Mouse (Mus musculus) stomach, embryonic 16.5 days (tissue): ENCODE results near the gene Gm15737. TPM values are rescaled to one million over a fixed set of nuclear protein-coding genes. Genes with fewer than 3 reads are reported as not detected.

Experiments
- ATAC-seq: fragments of 200-750 bp; cut with Nextera tagmentation; 2 replicates; pipeline ENCODE4 v1.8.0; 2017; ENCODE audit warnings: moderate number of reproducible peaks, moderate TSS enrichment; ENCODE audit not compliant: insufficient read depth, low FRiP score
- H3K27ac ChIP-seq: fragments of 300-500 bp; sonication (generic); 2 replicates; pipeline ENCODE4 v1.5.1; 2014; ENCODE audit warnings: low read length
- H3K27me3 ChIP-seq: fragments of 300-500 bp; sonication (generic); 2 replicates; pipeline ENCODE4 v1.6.1; 2014; ENCODE audit warnings: low read length, control low read depth, mixed read lengths; ENCODE audit not compliant: control insufficient read depth, insufficient read depth
- H3K36me3 ChIP-seq: fragments of 300-500 bp; sonication (generic); 2 replicates; pipeline ENCODE4 v1.6.1; 2014; ENCODE audit warnings: low read length; ENCODE audit not compliant: control insufficient read depth, insufficient read depth
- H3K4me1 ChIP-seq: fragments of 300-500 bp; sonication (generic); 2 replicates; pipeline ENCODE4 v1.6.1; 2014; ENCODE audit warnings: low read length, control low read depth, mixed read lengths; ENCODE audit not compliant: control insufficient read depth, insufficient read depth
- H3K4me2 ChIP-seq: fragments of 300-500 bp; sonication (generic); 2 replicates; pipeline ENCODE4 v1.6.1; 2014; ENCODE audit warnings: low read depth, low read length, mixed read lengths
- H3K4me3 ChIP-seq: fragments of 300-500 bp; sonication (generic); replicated peaks from 2 replicates; pipeline ENCODE4 v1.5.1; 2014; ENCODE audit warnings: mild to moderate bottlenecking, low read length
- H3K9ac ChIP-seq: fragments of 300-500 bp; sonication (generic); 2 replicates; pipeline ENCODE4 v1.6.1; 2014; ENCODE audit warnings: low read length
- H3K9me3 ChIP-seq: fragments of 300-500 bp; sonication (generic); replicated peaks from 2 replicates; pipeline ENCODE4 v1.6.1; 2016; ENCODE audit warnings: low read length, control low read depth; ENCODE audit not compliant: control insufficient read depth
- WGBS: fragments of 180-500 bp; shearing (Covaris S2); extraction: QIAGEN DNeasy Blood & Tissue Kit; methylation state at CpG from one replicate; pipeline ENCODE4 v1.1.7; 2014; 5-methylcytosine and 5-hydroxymethylcytosine counted together
- polyA plus RNA-seq: library from polyadenylated mRNA; unstranded; fragments of >200 nt; fragmentation: Nextera tagmentation; extraction: Ambion mirVana; gene quantifications from 2 replicates; pipeline ENCODE4 v1.2.1, GENCODE M21; 2015

Gm15737 gene
- polyA plus RNA-seq, 1 experiment from 2014 or later = 0.25 TPM

DNA sequence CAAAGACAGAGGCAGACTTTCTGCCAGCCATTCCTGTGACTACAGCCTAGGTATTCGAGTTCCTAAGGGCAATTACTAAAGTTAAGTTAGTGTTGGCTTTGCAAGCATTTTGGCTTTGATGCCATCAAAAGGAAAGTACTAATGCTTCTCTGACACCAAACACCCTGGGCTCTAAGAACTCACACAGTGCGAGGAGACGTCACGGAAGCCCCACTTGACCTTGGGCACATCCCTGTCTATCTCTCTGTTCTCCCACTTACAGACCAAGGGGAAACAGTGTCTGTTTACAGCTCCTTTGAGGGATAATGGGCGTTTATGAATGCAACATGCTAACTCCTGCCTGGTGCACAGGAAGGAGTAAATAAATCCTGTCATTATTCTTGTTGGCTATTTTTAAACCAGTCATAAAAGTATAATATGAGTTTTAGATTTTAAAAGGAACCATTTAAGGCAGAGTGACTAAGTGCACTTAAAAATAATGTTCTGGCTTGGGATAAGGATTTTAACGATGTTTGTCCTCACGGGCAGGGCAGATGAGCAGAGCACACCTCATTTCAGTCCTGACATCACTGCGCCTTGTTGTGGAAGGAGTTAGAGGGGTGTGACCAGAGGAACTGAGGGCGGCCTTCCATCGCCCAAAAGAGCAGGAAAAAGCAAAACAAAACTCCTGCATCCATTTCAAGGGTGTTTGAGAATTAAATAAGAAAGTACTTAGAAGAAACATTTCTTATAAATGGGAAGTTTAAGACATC is 52.0 kb downstream of the Gm15737 start:
- no peak for ATAC-seq
- H3K36me3 ChIP-seq = no peaks in the 10 kb centered on the region
- no peaks in the 10 kb centered on the region for H3K9me3 ChIP-seq
- no peak overlapping the region for H3K27ac ChIP-seq
- peaks cover 4% of the 10 kb centered on the region for H3K4me1 ChIP-seq
- WGBS = 59% methylated on average over 10 of the region's 10 CpGs
- H3K4me3 ChIP-seq = no peak overlapping the region
- no peaks in the 10 kb centered on the region for H3K27me3 ChIP-seq
- H3K9ac ChIP-seq = no peak overlapping the region
- no peak overlapping the region for H3K4me2 ChIP-seq

DNA sequence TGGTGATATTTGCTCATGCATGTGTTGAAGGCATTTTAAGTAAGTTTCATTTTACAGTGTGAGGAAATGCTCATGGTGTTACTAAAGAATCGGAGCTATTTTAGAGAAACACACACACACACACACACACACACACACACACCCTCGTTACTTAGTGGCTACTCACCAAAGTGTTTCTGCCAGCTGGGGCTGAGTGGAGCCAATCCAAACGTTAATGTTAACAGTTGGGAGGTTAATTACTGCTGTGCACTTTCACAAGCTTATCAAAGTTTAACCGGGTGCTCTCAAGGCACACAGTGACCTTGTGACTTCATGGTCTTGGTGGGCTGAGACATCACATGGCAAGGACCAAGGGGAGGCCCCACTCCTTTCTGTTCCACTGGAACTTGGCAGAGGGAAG is 52.7 kb downstream of the Gm15737 start:
- Histone ChIP-seq H3K4me3 (no peak overlapping the region), H3K27me3 (no peaks in the 10 kb centered on the region), H3K4me2 (no peak overlapping the region), H3K27ac (no peak overlapping the region), H3K9ac (no peak overlapping the region), H3K9me3 (no peaks in the 10 kb centered on the region), H3K4me1 (peaks cover 4% of the 10 kb centered on the region), H3K36me3 (no peaks in the 10 kb centered on the region)
- 24% methylated on average over 4 of the region's 4 CpGs for WGBS
- 0 out of 2 replicates have a peak, but pooled peaks have one; percentile 17 for ATAC-seq

DNA sequence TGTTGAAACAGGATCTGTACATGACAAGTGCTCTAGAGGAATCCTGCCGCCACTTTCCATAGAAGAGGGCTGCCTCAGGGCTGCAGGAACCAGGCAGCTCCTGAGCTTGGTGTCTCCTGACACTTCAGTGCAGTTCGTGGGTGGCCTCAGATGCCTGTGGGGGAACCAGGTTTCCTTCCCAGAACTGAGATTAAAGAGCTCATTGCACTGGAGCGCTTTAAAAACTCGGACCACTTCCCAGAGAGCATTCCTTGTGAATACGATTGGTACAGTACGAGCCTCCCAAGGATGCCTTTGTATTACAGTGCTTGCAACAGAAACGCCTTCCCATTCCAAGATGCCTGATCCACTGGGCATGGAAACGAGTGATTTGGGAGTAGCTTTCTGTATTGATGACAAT is 55.4 kb downstream of the Gm15737 start:
- Histone ChIP-seq H3K4me2 (no peak overlapping the region), H3K27me3 (no peaks in the 10 kb centered on the region), H3K27ac (no peak overlapping the region), H3K36me3 (no peaks in the 10 kb centered on the region), H3K9me3 (no peaks in the 10 kb centered on the region), H3K9ac (no peak overlapping the region), H3K4me1 (peaks cover 4% of the 10 kb centered on the region), H3K4me3 (no peak overlapping the region)
- no peak for ATAC-seq
- 62% methylated on average over 8 of the region's 8 CpGs for WGBS

DNA sequence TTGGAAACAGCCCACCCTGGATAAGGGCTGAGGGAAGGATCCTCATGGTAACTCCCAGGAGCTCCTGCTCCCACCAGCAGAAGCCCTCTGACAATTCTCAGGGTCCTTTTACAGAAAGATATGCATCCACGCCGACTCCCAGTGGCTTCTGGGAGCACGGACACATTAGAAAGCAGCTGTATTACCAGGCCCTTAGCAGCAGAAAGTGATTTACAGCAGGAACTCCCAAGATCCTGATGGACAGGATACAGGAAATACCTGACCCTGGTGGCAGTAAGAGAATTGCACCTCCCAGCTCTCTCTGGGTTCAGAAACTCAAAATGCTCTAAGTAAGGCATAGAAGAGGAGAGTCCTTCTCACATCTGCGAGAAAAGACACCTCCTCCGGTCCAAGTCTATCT is 59.1 kb downstream of the Gm15737 start:
- ATAC-seq = no peak
- H3K36me3 ChIP-seq = peaks cover 5% of the 10 kb centered on the region; the same call in 1 of the 2 replicates
- H3K27me3 ChIP-seq = no peaks in the 10 kb centered on the region
- no peaks in the 10 kb centered on the region for H3K9me3 ChIP-seq
- no peak overlapping the region for H3K9ac ChIP-seq
- H3K4me1 ChIP-seq = no peaks in the 10 kb centered on the region
- 86% methylated on average over 5 of the region's 5 CpGs for WGBS
- H3K27ac ChIP-seq = no peak overlapping the region
- H3K4me2 ChIP-seq = no peak overlapping the region
- H3K4me3 ChIP-seq = no peak overlapping the region

Other genes with a start within 250 kb of the Gm15737 start
- gene Prickle2, start 163.2 kb upstream of the Gm15737 start, polyA plus RNA-seq = 8.8 and 9.3 TPM in 2 replicates
- 0.46 and 0.87 TPM in 2 replicates for gene A730049H05Rik, start 52.9 kb upstream of the Gm15737 start, polyA plus RNA-seq
- gene Adamts9, start 74.1 kb downstream of the Gm15737 start, polyA plus RNA-seq = 17.6 and 22.8 TPM in 2 replicates